Mouse (Mus musculus): Measurements from ENCODE around the gene Dcun1d3. TPM values are rescaled to one million over a fixed set of nuclear protein-coding genes. Genes with fewer than 3 reads are reported as not detected.
A peak's percentile ranks its signal among the peaks of the same experiment; 100 is the strongest.

Gene Dcun1d3
- total and polyA plus RNA-seq, 3 experiments: 2.5 to 5.6 TPM; not detected in 1

DNA sequence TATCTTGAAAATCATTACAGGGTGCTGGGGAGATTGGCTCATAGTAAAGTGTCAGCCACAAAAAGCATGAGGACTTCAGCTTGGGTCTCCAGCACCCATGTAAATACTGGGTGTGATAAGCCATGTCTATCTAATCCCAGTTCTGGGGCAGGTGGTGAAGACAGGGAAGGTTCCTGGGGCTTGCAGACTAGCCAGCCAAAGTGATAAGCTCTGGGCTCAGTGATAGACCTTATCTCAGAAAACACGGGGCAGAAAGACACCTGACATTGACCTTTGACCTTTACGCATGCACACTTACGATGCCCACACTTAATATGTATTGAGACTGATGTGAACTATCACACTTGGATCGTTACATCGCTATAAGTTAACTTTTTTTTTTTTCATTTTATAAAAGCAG lies 31.6 kb downstream of the Dcun1d3 start:
- Histone ChIP-seq H3K79me2 (ENCODE audit: control insufficient read depth, insufficient read depth, low read length, poor library complexity) (no peaks in the 10 kb centered on the region), H3K9ac (ENCODE audit: control insufficient read depth, low read depth, low read length, poor library complexity, severe bottlenecking) (no peak overlapping the region), H3K9me3 (replicated peaks; ENCODE audit: insufficient read depth, low read length) (no peaks in the 10 kb centered on the region), H3K27ac (ENCODE audit: control insufficient read depth, low read depth, low read length) (no peak overlapping the region), H3K36me3 (ENCODE audit: control insufficient read depth in 1 of 2, insufficient read depth in 2 of 2, low read length in 2 of 2) (peaks cover 0 to 13% of the 10 kb centered on the region in 2 experiments; a peak in 2 of 4 replicates), H3K27me3 (ENCODE audit: control insufficient read depth in 1 of 2, insufficient read depth in 2 of 2, low read length in 2 of 2) (no peaks in the 10 kb centered on the region), H3K4me3 (ENCODE audit: control insufficient read depth in 1 of 2, insufficient read depth in 1 of 2, low read depth in 2 of 2, low read length in 2 of 2) (no peak overlapping the region), H3K4me1 (ENCODE audit: control insufficient read depth in 1 of 2, insufficient read depth in 2 of 2, low read length in 2 of 2) (peaks cover 9 to 10% of the 10 kb centered on the region in 2 experiments)
- no peak for TF ChIP-seq ZNF384 (IDR thresholded peaks at IDR 0.05; ENCODE audit: low read depth, low read length)
- peak; percentile 59 to 65; a peak in 3 of 4 replicates for TF ChIP-seq EP300 (IDR thresholded peaks at IDR 0.05; ENCODE audit: low read depth in 1 of 2, low read length in 2 of 2)
- 0 out of 2 replicates have a peak, but pooled peaks have one; percentile 23 for TF ChIP-seq RCOR1 (IDR thresholded peaks at IDR 0.05; ENCODE audit: low read depth, low read length)
- TF ChIP-seq GATA1 (IDR thresholded peaks at IDR 0.05; ENCODE audit: low read depth, low read length): peak; percentile 58
- no peak for TF ChIP-seq USF2 (IDR thresholded peaks at IDR 0.05; ENCODE audit: borderline replicate concordance in 1 of 2, insufficient read depth in 1 of 2, low read depth in 1 of 2, low read length in 2 of 2)
- peak; percentile 29; the same call in 1 of the 2 replicates for TF ChIP-seq MXI1 (IDR thresholded peaks at IDR 0.05; ENCODE audit: low read depth, low read length)
- peak; percentile 74 for TF ChIP-seq TCF12 (IDR thresholded peaks at IDR 0.05; ENCODE audit: low read depth, low read length)
- no peak for DNase-seq (ENCODE audit: low read depth, low spot score)

DNA sequence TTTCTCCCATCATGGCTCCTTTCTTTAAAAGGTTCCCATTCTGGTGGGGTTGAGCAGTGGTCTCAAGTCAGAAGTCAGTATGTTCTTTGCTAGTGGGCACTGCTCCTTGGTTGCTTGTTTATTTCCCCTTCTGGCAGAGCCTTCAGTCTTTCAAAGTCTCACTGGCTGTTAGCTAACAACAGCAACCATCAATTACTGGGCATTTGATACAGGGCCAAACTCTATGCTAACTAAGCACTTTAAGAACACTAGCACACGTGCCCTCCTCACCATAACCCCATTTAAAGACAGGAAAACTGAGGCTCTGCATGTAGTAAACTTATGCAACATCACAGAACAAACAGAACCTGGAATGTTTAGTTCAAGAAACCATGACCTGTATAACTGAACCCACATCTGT lies 33.9 kb downstream of the Dcun1d3 start:
- Histone ChIP-seq H3K79me2 (ENCODE audit: control insufficient read depth, insufficient read depth, low read length, poor library complexity) (no peaks in the 10 kb centered on the region), H3K27me3 (ENCODE audit: control insufficient read depth in 1 of 2, insufficient read depth in 2 of 2, low read length in 2 of 2) (no peaks in the 10 kb centered on the region), H3K36me3 (ENCODE audit: control insufficient read depth in 1 of 2, insufficient read depth in 2 of 2, low read length in 2 of 2) (peaks cover 0 to 13% of the 10 kb centered on the region in 2 experiments; a peak in 2 of 4 replicates), H3K4me3 (ENCODE audit: control insufficient read depth in 1 of 2, insufficient read depth in 1 of 2, low read depth in 2 of 2, low read length in 2 of 2) (no peak overlapping the region), H3K9me3 (replicated peaks; ENCODE audit: insufficient read depth, low read length) (no peaks in the 10 kb centered on the region), H3K4me1 (ENCODE audit: control insufficient read depth in 1 of 2, insufficient read depth in 2 of 2, low read length in 2 of 2) (peaks cover 9 to 10% of the 10 kb centered on the region in 2 experiments), H3K9ac (ENCODE audit: control insufficient read depth, low read depth, low read length, poor library complexity, severe bottlenecking) (no peak overlapping the region), H3K27ac (ENCODE audit: control insufficient read depth, low read depth, low read length) (no peak overlapping the region)
- no peak for DNase-seq (ENCODE audit: low read depth, low spot score)
- TF ChIP-seq POLR2AphosphoS5 (IDR thresholded peaks at IDR 0.05; ENCODE audit: borderline replicate concordance, low read depth, low read length) (no peak), MEF2A (IDR thresholded peaks at IDR 0.05; ENCODE audit: extremely low read depth, insufficient replicate concordance, low read depth, low read length, poor library complexity, severe bottlenecking) (no peak), ZMIZ1 (IDR thresholded peaks at IDR 0.05; ENCODE audit: low read depth, low read length) (no peak), KAT2A (conservative IDR thresholded peaks at IDR 0.05; ENCODE audit: low read depth, low read length) (no peak), MYC (IDR thresholded peaks at IDR 0.05; ENCODE audit: low read depth, low read length) (no peak)
